Mouse (Mus musculus) limb, embryonic 12.5 days (tissue): ENCODE results near the gene Lin54. TPM values are rescaled to one million over a fixed set of nuclear protein-coding genes. Genes with fewer than 3 reads are reported as not detected.

ENCODE experiments used
- microRNA-seq: library from miRNA; unstranded; fragments of <30 nt; microRNA quantifications from one replicate; pipeline ENCODE4, GENCODE M21; 2017
- polyA plus RNA-seq: library from polyadenylated mRNA; unstranded; fragments of >200 nt; fragmentation: Nextera tagmentation; extraction: Ambion mirVana; gene quantifications from 2 replicates; pipeline ENCODE4 v1.2.1, GENCODE M21; 2016

Lin54 gene
- polyA plus RNA-seq, 1 experiment from 2014 or later: 14.6 TPM

Small RNAs within 50 kb of the gene (microRNA-seq; reads per million reads assigned to microRNA genes)
- gene Gm23222: not detected

Other genes starting within 250 kb of the Lin54 start
- 136 and 141 TPM in 2 replicates for gene Sec31a, start 84.4 kb downstream of the Lin54 start, polyA plus RNA-seq
- gene Cops4, start 17.7 kb upstream of the Lin54 start, polyA plus RNA-seq: 221 and 224 TPM in 2 replicates
- gene Plac8, start 71.6 kb upstream of the Lin54 start, polyA plus RNA-seq: 2.6 and 3.8 TPM in 2 replicates
- 55.8 and 59.5 TPM in 2 replicates for gene Coq2, start 174.5 kb upstream of the Lin54 start, polyA plus RNA-seq
- 3.7 and 4.3 TPM in 2 replicates for gene Hpse, start 219.1 kb upstream of the Lin54 start, polyA plus RNA-seq